Mouse (Mus musculus): ENCODE results near the gene Ubtd2. TPM values are rescaled to one million over a fixed set of nuclear protein-coding genes. Genes with fewer than 3 reads are reported as not detected.

Ubtd2 gene
- polyA plus RNA-seq, 1 experiment from 2014 or later, result 81.2 TPM

DNA sequence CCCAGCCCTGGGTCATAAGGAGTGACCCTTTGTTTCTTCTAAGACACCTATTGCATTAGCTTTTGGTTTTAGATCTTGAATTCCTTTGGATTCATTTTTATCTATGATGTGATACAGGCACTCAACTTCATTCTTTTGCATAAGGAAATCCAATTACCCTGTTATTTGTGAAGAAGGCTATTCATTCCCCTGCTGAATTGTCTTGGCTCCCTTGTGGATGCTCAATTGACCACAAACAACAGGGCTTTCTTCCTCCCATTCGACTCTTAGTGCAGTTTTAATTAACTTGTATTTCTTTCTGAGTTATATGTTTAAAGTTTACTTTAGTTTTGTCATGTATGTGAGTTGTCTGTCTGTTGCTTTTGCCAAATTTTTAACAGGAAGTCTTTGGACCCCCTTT is 10.9 kb upstream of the Ubtd2 start:
- H3K9me3 ChIP-seq, result no peaks in the 10 kb centered on the region
- H3K9ac ChIP-seq, result no peak overlapping the region
- no peak for ATAC-seq (ENCODE audit: insufficient number of reproducible peaks, insufficient read depth, low FRiP score, low TSS enrichment, low read depth)
- H3K36me3 ChIP-seq, result no peaks in the 10 kb centered on the region
- no peaks in the 10 kb centered on the region for H3K4me1 ChIP-seq
- H3K27ac ChIP-seq, result no peak overlapping the region
- 16% methylated on average over 1 of the region's 1 CpGs for WGBS
- H3K4me3 ChIP-seq, result no peak overlapping the region
- no peaks in the 10 kb centered on the region for H3K27me3 ChIP-seq
- H3K4me2 ChIP-seq, result no peak overlapping the region

GRCm38 (mm10) chr11:32445135-32445534 is 10.0 kb upstream of the Ubtd2 start:
- no peak for ATAC-seq (ENCODE audit: insufficient number of reproducible peaks, insufficient read depth, low FRiP score, low TSS enrichment, low read depth)
- no peaks in the 10 kb centered on the region for H3K36me3 ChIP-seq
- 85% methylated on average over 1 of the region's 1 CpGs for WGBS
- no peak overlapping the region for H3K4me2 ChIP-seq
- no peak overlapping the region for H3K4me3 ChIP-seq
- no peaks in the 10 kb centered on the region for H3K4me1 ChIP-seq
- H3K27ac ChIP-seq, result no peak overlapping the region
- H3K9me3 ChIP-seq, result no peaks in the 10 kb centered on the region
- H3K27me3 ChIP-seq, result no peaks in the 10 kb centered on the region
- H3K9ac ChIP-seq, result no peak overlapping the region

DNA sequence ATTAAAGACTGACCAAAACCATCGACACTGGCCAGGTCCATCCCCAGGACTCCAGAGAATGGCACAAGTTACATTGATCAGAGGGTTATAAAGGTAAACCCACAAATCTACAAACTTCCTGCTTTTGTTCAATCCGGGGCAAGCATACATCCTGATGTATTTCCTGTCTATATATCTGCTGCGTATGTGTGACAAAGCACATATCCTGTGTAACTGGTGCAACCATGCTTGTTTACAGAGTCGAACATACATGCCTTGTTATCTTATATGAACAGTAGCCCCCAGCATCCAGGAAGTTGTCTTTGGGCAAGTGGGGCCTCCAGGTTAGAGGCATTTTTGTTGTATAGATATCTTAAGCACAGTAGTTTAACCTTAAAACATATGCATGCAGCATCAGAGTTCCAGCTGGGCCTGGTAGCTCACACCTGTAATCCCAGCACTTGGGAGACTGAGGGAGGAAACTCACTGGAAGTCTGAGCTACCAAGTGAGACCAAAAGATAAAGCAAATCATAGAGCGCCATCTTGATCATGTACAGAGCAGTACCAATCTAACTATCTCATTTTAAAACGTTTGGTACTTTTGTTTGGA is 9.4 kb upstream of the Ubtd2 start:
- WGBS, result 71% methylated on average over 6 of the region's 6 CpGs
- Histone ChIP-seq H3K27me3 (no peaks in the 10 kb centered on the region), H3K4me2 (no peak overlapping the region), H3K4me1 (peaks cover 3% of the 10 kb centered on the region; the same call in 1 of the 2 replicates), H3K27ac (no peak overlapping the region), H3K4me3 (no peak overlapping the region), H3K9ac (no peak overlapping the region), H3K9me3 (no peaks in the 10 kb centered on the region), H3K36me3 (no peaks in the 10 kb centered on the region)
- no peak for ATAC-seq (ENCODE audit: insufficient number of reproducible peaks, insufficient read depth, low FRiP score, low TSS enrichment, low read depth)

DNA sequence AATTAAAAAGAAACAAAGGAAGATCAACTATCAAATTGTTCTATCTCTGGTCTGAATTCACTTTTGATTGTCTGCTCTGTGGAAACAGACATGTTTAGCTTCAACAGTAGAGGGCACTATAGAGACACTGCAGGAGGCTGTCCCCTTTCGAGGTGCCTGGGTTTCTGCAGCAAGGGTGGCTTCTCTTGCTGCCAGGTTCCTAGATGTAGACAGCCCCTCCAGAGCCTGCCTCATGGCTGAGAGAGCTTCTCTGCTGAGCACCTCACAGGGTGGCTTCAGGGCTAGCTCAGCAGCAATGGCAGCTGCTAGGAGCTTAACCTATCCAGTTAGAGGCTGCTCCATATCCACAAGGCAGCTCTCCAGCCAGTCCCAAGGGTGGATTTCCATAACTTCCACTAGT is 5.0 kb upstream of the Ubtd2 start:
- Histone ChIP-seq H3K4me3 (no peak overlapping the region), H3K9me3 (no peaks in the 10 kb centered on the region), H3K36me3 (no peaks in the 10 kb centered on the region), H3K27ac (no peak overlapping the region), H3K4me1 (peaks cover 31% of the 10 kb centered on the region), H3K9ac (no peak overlapping the region), H3K27me3 (no peaks in the 10 kb centered on the region), H3K4me2 (no peak overlapping the region)
- WGBS, result 0% methylated on average over 1 of the region's 1 CpGs
- no peak for ATAC-seq (ENCODE audit: insufficient number of reproducible peaks, insufficient read depth, low FRiP score, low TSS enrichment, low read depth)

GRCm38 (mm10) chr11:32451306-32451705 is 3.9 kb upstream of the Ubtd2 start:
- no peaks in the 10 kb centered on the region for H3K36me3 ChIP-seq
- 0 out of 2 replicates have a peak overlapping the region, but pooled peaks have one; percentile 1 for H3K27ac ChIP-seq
- peaks cover 31% of the 10 kb centered on the region for H3K4me1 ChIP-seq
- no peak overlapping the region for H3K9ac ChIP-seq
- no peak overlapping the region for H3K4me2 ChIP-seq
- H3K4me3 ChIP-seq, result no peak overlapping the region
- 86% methylated on average over 6 of the region's 6 CpGs for WGBS
- H3K9me3 ChIP-seq, result no peaks in the 10 kb centered on the region
- no peak for ATAC-seq (ENCODE audit: insufficient number of reproducible peaks, insufficient read depth, low FRiP score, low TSS enrichment, low read depth)
- no peaks in the 10 kb centered on the region for H3K27me3 ChIP-seq

DNA sequence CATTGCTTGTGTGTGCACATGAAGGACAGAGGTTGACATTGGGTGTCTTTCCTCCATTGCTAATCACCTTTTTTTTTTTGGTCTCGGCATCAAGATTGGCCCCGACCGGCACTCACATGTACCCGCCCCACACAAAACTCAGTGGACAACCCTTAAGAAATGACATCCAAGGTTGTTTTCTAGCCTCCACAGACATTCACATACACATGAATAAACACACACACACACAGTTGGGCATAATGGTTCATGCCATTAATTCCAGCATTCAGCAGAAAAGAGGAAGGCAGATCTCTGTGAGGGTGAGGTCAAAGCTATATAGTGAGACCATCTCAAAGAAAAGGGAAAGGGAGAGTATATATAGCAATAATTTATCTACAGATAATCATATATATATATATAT is 2.4 kb upstream of the Ubtd2 start:
- H3K4me3 ChIP-seq, result no peak overlapping the region
- H3K27me3 ChIP-seq, result no peaks in the 10 kb centered on the region
- 86% methylated on average over 4 of the region's 4 CpGs for WGBS

DNA sequence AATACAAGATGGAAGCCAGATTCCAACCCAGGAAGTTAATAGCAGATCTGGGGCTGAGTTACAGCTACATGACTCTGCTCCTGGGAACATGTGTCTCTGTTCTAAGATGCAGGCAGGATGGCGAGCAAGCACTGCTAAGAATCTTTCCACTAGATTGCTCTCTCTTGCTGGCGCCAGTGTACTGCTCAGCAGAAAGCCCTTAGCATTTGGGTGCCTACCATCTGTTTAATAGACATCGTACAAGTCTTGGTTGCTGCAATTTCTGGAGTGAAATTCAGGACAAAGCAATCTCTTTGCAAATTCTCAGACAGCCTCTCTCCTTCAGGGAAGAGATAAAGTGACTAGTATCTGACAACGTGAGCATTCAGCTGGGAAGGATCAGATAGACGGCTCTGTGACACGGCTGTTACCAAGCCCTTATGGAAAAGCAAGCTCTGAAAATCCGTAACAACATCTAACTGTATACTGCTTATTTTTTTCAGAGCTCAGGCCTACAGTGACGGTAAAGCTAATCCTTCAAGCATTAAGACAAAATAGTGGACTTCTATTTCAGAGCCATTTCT is 1.7 kb upstream of the Ubtd2 start:
- peak overlapping the region; percentile 98 for H3K27ac ChIP-seq
- H3K36me3 ChIP-seq, result no peaks in the 10 kb centered on the region
- H3K4me3 ChIP-seq, result no peak overlapping the region
- peaks cover 31% of the 10 kb centered on the region for H3K4me1 ChIP-seq
- 0 out of 2 replicates have a peak overlapping the region, but pooled peaks have one; percentile 36 for H3K9ac ChIP-seq
- H3K9me3 ChIP-seq, result no peaks in the 10 kb centered on the region
- no peak for ATAC-seq (ENCODE audit: insufficient number of reproducible peaks, insufficient read depth, low FRiP score, low TSS enrichment, low read depth)
- 23% methylated on average over 8 of the region's 8 CpGs for WGBS
- peak overlapping the region; percentile 77 for H3K4me2 ChIP-seq
- no peaks in the 10 kb centered on the region for H3K27me3 ChIP-seq

More for the DNA sequence above, 2.4 kb upstream of the Ubtd2 start:
- ATAC-seq (ENCODE audit: insufficient number of reproducible peaks, insufficient read depth, low FRiP score, low TSS enrichment, low read depth), result no peak
- H3K27ac ChIP-seq, result 0 out of 2 replicates have a peak overlapping the region, but pooled peaks have one; percentile 16
- H3K9me3 ChIP-seq, result no peaks in the 10 kb centered on the region
- H3K4me1 ChIP-seq, result peaks cover 31% of the 10 kb centered on the region
- H3K4me2 ChIP-seq, result no peak overlapping the region
- H3K9ac ChIP-seq, result no peak overlapping the region
- no peaks in the 10 kb centered on the region for H3K36me3 ChIP-seq

DNA sequence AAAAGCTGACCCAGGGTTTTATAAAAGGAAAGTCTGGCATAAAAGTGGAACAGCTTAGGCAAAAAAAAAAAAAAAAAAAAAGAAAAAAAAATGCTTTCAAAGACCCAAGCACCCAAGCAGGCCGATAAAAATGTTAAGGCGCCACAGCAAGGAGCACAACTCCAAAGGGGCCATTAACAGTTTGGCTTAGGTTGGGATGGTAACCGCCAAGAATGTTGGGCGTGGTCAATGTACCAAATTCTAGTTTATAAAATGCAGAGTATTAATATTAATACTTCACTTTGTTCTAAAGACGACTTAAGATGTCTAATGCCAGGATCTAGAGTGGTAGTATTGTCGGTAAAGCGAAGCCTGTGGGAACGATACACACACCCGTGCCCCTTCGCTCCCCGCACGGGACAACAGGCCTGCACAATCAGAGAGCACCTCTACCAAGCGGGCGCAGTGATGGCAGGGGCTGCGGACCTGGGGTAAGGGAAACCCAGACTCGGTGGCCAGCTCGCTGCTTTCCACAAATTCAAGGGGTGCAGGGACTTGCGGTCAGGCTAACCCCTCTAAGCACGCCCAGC is 855 bp upstream of the Ubtd2 start:
- Histone ChIP-seq H3K27me3 (no peaks in the 10 kb centered on the region), H3K27ac (peak overlapping the region; percentile 98), H3K36me3 (no peaks in the 10 kb centered on the region), H3K4me3 (peak overlapping the region; percentile 90), H3K9me3 (no peaks in the 10 kb centered on the region), H3K4me2 (peak overlapping the region; percentile 77), H3K9ac (peak overlapping the region; percentile 95), H3K4me1 (peaks cover 31% of the 10 kb centered on the region)
- WGBS, result 3% methylated on average over 19 of the region's 19 CpGs
- ATAC-seq (ENCODE audit: insufficient number of reproducible peaks, insufficient read depth, low FRiP score, low TSS enrichment, low read depth), result no peak; the same call in 1 of the 2 replicates

GRCm38 (mm10) chr11:32455507-32456141 is 454 bp downstream of the Ubtd2 start:
- Histone ChIP-seq H3K9ac (peak overlapping the region; percentile 95), H3K4me1 (peaks cover 28% of the 10 kb centered on the region), H3K4me2 (peak overlapping the region; percentile 77), H3K9me3 (no peaks in the 10 kb centered on the region), H3K27ac (peak overlapping the region; percentile 98), H3K4me3 (peak overlapping the region; percentile 90), H3K36me3 (no peaks in the 10 kb centered on the region), H3K27me3 (no peaks in the 10 kb centered on the region)
- under 1% methylated on average over 50 of the region's 58 CpGs for WGBS
- peak; percentile 39 for ATAC-seq (ENCODE audit: insufficient number of reproducible peaks, insufficient read depth, low FRiP score, low TSS enrichment, low read depth)

DNA sequence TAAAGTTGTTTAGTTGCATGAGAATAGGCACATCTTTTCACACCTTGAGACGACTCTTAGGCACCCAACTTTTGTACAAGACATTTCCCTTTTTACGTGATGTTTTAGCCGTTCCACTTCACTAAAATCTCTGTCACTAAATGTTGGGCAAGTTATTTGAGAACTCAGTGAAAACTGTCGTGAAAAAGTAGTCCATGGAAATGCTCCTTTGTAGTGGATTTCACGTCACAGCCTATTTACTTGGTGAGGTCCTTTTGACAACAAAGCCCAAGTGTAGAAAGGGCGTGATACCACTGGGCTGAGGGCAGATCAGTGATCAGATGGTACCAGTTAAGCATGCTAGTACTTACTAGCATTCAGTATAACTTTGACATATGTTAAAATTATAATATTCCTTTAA is 1.2 kb downstream of the Ubtd2 start:
- Histone ChIP-seq H3K27me3 (no peaks in the 10 kb centered on the region), H3K27ac (peak overlapping the region; percentile 98; the same call in 1 of the 2 replicates), H3K4me2 (peak overlapping the region; percentile 77), H3K4me3 (peak overlapping the region; percentile 90), H3K36me3 (no peaks in the 10 kb centered on the region), H3K9me3 (no peaks in the 10 kb centered on the region), H3K9ac (peak overlapping the region; percentile 95), H3K4me1 (peaks cover 23% of the 10 kb centered on the region)
- 4% methylated on average over 6 of the region's 6 CpGs for WGBS
- no peak for ATAC-seq (ENCODE audit: insufficient number of reproducible peaks, insufficient read depth, low FRiP score, low TSS enrichment, low read depth)

- WGBS, result 53% methylated on average over 2 of the region's 2 CpGs
- Histone ChIP-seq H3K4me3 (no peak overlapping the region), H3K9me3 (no peaks in the 10 kb centered on the region), H3K4me1 (peaks cover 18% of the 10 kb centered on the region), H3K9ac (no peak overlapping the region), H3K4me2 (no peak overlapping the region), H3K27ac (no peak overlapping the region), H3K36me3 (0 out of 2 replicates have a peak, but pooled peaks cover 4% of the 10 kb centered on the region), H3K27me3 (no peaks in the 10 kb centered on the region)
- ATAC-seq (ENCODE audit: insufficient number of reproducible peaks, insufficient read depth, low FRiP score, low TSS enrichment, low read depth), result no peak
Observed at GRCm38 (mm10) chr11:32464282-32464681, 9.1 kb downstream of the Ubtd2 start.
